Mouse (Mus musculus) heart, postnatal 0 days (tissue): ENCODE measurements around the gene Nid2.

Experiments used
- CTCF ChIP-seq: IDR thresholded peaks from 2 replicates; pipeline ENCODE4 v1.5.1; 2016; ENCODE audit warnings: antibody characterized with exemption, control low read depth, low read depth
- EP300 ChIP-seq: IDR thresholded peaks from 2 replicates; pipeline ENCODE4 v1.6.1; 2016; ENCODE audit warnings: antibody characterized with exemption, low read depth

- no peak for TF ChIP-seq CTCF
- no peak for TF ChIP-seq EP300
These were observed 34.9 kb downstream of the Nid2 start for GRCm38 (mm10) chr14:19785797-19786588.
